Mouse (Mus musculus) neural tube, embryonic 15.5 days (tissue): ENCODE measurements around the gene Pdlim5. TPM values are rescaled to one million over a fixed set of nuclear protein-coding genes. Genes with fewer than 3 reads are reported as not detected.

ENCODE experiments used
- ATAC-seq: fragments of 200-750 bp; cut with Nextera tagmentation; 2 replicates; pipeline ENCODE4 v1.8.0; 2017; ENCODE audit warnings: mild to moderate bottlenecking, moderate TSS enrichment, moderate library complexity; ENCODE audit not compliant: low FRiP score
- H3K27ac ChIP-seq: fragments of 300-500 bp; sonication (generic); replicated peaks from 2 replicates; pipeline ENCODE4 v1.5.1; 2015; ENCODE audit warnings: mild to moderate bottlenecking, inconsistent platforms
- H3K27me3 ChIP-seq: fragments of 300-500 bp; sonication (generic); replicated peaks from 2 replicates; pipeline ENCODE4 v1.6.1; 2015; ENCODE audit warnings: inconsistent platforms
- H3K36me3 ChIP-seq: fragments of 300-500 bp; sonication (generic); 2 replicates; pipeline ENCODE4 v1.6.1; 2015; ENCODE audit warnings: inconsistent platforms
- H3K4me1 ChIP-seq: fragments of 300-500 bp; sonication (generic); 2 replicates; pipeline ENCODE4 v1.6.1; 2015; ENCODE audit warnings: inconsistent platforms
- H3K4me2 ChIP-seq: fragments of 300-500 bp; sonication (generic); 2 replicates; pipeline ENCODE4 v1.6.1; 2015; ENCODE audit warnings: inconsistent platforms, mild to moderate bottlenecking, moderate library complexity
- H3K4me3 ChIP-seq: fragments of 300-500 bp; sonication (generic); replicated peaks from 2 replicates; pipeline ENCODE4 v1.5.1; 2015; ENCODE audit warnings: mild to moderate bottlenecking, inconsistent platforms
- H3K9ac ChIP-seq: fragments of 300-500 bp; sonication (generic); replicated peaks from 2 replicates; pipeline ENCODE4 v1.6.1; 2015; ENCODE audit warnings: mild to moderate bottlenecking, inconsistent platforms
- H3K9me3 ChIP-seq: fragments of 300-500 bp; sonication (generic); replicated peaks from 2 replicates; pipeline ENCODE4 v1.6.1; 2016; ENCODE audit warnings: inconsistent platforms
- WGBS: fragments of 180-500 bp; shearing (Covaris S2); methylation state at CpG from one replicate; pipeline ENCODE4 v1.1.7; 2015; ENCODE audit warnings: mixed read lengths; 5-methylcytosine and 5-hydroxymethylcytosine counted together
- polyA plus RNA-seq: library from polyadenylated mRNA; unstranded; fragments of >200 nt; fragmentation: Nextera tagmentation; extraction: Ambion mirVana; gene quantifications from 2 replicates; pipeline ENCODE4 v1.2.1, GENCODE M21; 2015

Pdlim5 gene
- polyA plus RNA-seq, 1 experiment from 2014 or later, result 17.4 TPM

DNA sequence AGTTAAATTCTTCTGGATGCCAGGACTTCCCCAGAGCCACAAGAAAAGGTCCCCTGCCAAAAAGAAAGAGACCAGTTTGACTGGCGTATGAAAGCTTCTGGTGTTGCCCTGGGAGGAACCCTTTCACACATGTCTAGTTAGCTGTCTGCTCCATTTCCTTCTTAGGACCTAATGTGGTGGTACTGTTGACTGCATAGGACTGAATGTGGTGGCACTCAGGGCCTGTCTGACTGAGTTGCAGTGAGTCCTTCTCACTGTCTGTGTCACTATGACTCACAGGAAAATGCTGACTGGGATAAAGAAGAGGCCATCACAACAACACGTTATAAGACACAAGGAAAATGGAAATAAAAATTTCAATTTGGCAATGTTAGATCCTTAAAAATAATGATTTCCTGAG, 146.0 kb downstream of the Pdlim5 start:
- Histone ChIP-seq H3K4me2 (no peak overlapping the region), H3K4me1 (0 out of 2 replicates have a peak, but pooled peaks cover 2% of the 10 kb centered on the region), H3K4me3 (no peak overlapping the region), H3K27me3 (no peaks in the 10 kb centered on the region), H3K36me3 (no peaks in the 10 kb centered on the region), H3K27ac (no peak overlapping the region), H3K9ac (no peak overlapping the region), H3K9me3 (no peaks in the 10 kb centered on the region)
- WGBS, result 87% methylated on average over 2 of the region's 2 CpGs
- ATAC-seq, result no peak

- Histone ChIP-seq H3K9me3 (no peaks in the 10 kb centered on the region), H3K36me3 (no peaks in the 10 kb centered on the region), H3K4me2 (no peak overlapping the region), H3K27ac (no peak overlapping the region), H3K4me1 (no peaks in the 10 kb centered on the region), H3K27me3 (no peaks in the 10 kb centered on the region), H3K9ac (no peak overlapping the region), H3K4me3 (no peak overlapping the region)
- no peak for ATAC-seq
- 87% methylated on average over 5 of the region's 5 CpGs for WGBS
Measured at GRCm38 (mm10) chr3:142243263-142243662, 152.2 kb downstream of the Pdlim5 start.

GRCm38 (mm10) chr3:142239298-142239697, 156.2 kb downstream of the Pdlim5 start:
- Histone ChIP-seq H3K9me3 (no peaks in the 10 kb centered on the region), H3K4me2 (no peak overlapping the region), H3K4me3 (no peak overlapping the region), H3K4me1 (no peaks in the 10 kb centered on the region), H3K27ac (no peak overlapping the region), H3K27me3 (no peaks in the 10 kb centered on the region), H3K9ac (no peak overlapping the region), H3K36me3 (no peaks in the 10 kb centered on the region)
- 90% methylated on average over 2 of the region's 2 CpGs for WGBS
- ATAC-seq, result no peak

DNA sequence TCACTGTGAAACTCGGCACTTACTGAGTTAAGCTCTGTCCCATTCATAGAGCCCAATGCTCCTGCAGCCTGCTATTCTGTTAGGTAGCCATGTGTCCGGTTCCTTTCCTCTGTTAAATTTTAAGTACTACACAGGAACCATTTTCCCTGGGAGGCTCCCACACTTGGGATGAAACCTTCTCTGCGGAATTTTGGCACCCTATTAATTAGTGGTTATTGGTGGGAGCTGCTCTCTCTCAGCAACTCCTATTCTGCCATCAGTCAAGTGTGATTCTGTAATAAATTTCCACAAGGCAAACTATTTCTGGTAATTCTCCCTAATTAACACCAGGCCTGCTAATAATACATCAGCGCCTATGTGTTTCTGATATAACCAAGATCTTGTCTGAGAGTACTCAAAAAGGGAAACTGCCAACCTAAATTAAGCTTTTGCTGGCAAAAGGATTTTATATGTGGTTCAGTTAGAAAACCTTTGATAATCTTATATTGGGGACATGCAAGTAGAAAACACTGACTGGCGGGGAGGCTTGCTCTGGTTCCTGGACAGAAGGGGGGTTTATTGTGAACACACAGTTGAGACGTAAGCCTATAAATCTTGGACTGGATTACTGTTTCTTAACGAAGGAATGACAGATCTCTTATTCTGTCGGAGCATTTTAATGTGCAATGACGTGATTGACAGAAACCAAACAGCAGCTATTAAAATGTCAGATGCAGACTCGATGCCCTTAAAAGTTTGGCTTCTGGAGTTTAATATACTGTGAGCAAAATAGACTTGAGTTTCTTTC, 157.0 kb downstream of the Pdlim5 start:
- Histone ChIP-seq H3K9ac (no peak overlapping the region), H3K27ac (no peak overlapping the region), H3K36me3 (no peaks in the 10 kb centered on the region), H3K27me3 (no peaks in the 10 kb centered on the region), H3K4me1 (no peaks in the 10 kb centered on the region), H3K9me3 (no peaks in the 10 kb centered on the region), H3K4me2 (no peak overlapping the region), H3K4me3 (no peak overlapping the region)
- no peak for ATAC-seq
- WGBS, result 71% methylated on average over 10 of the region's 10 CpGs

- ATAC-seq, result no peak
- H3K27ac ChIP-seq, result no peak overlapping the region
- H3K4me1 ChIP-seq, result no peaks in the 10 kb centered on the region
- WGBS, result 65% methylated on average over 5 of the region's 5 CpGs
- no peak overlapping the region for H3K4me3 ChIP-seq
- no peak overlapping the region for H3K9ac ChIP-seq
- no peaks in the 10 kb centered on the region for H3K27me3 ChIP-seq
- H3K4me2 ChIP-seq, result no peak overlapping the region
- no peaks in the 10 kb centered on the region for H3K36me3 ChIP-seq
- H3K9me3 ChIP-seq, result no peaks in the 10 kb centered on the region
Measured at GRCm38 (mm10) chr3:142237621-142238020, 157.9 kb downstream of the Pdlim5 start.

- Histone ChIP-seq H3K36me3 (no peaks in the 10 kb centered on the region), H3K9me3 (no peaks in the 10 kb centered on the region), H3K4me1 (no peaks in the 10 kb centered on the region), H3K9ac (no peak overlapping the region), H3K4me3 (no peak overlapping the region), H3K4me2 (no peak overlapping the region), H3K27ac (no peak overlapping the region), H3K27me3 (no peaks in the 10 kb centered on the region)
- WGBS, result 80% methylated on average over 16 of the region's 16 CpGs
- no peak for ATAC-seq
Measured at GRCm38 (mm10) chr3:142233606-142234465, 161.7 kb downstream of the Pdlim5 start.

DNA sequence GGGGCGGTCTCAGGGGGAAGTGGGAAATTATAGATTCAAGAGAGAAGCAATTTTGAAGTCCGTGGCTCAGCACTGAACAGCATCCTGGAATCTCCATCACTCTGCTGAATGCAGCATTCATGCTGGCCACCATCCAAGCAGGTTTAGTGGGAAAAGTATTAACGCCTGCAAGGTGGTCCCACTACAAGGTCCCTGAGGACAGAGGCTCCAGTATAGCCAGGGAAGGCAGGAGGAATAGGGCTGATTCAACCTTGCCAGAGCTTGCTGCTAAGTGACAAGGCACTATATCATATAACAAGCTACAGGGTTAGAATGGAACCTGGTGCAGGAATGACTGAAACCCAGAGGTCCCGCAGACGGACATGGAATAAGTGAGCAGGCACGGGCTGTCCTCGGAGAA, 166.8 kb downstream of the Pdlim5 start:
- Histone ChIP-seq H3K9me3 (no peaks in the 10 kb centered on the region), H3K4me1 (no peaks in the 10 kb centered on the region), H3K27me3 (no peaks in the 10 kb centered on the region), H3K9ac (no peak overlapping the region), H3K4me3 (no peak overlapping the region), H3K27ac (no peak overlapping the region), H3K36me3 (no peaks in the 10 kb centered on the region), H3K4me2 (no peak overlapping the region)
- ATAC-seq, result no peak
- 83% methylated on average over 7 of the region's 7 CpGs for WGBS

DNA sequence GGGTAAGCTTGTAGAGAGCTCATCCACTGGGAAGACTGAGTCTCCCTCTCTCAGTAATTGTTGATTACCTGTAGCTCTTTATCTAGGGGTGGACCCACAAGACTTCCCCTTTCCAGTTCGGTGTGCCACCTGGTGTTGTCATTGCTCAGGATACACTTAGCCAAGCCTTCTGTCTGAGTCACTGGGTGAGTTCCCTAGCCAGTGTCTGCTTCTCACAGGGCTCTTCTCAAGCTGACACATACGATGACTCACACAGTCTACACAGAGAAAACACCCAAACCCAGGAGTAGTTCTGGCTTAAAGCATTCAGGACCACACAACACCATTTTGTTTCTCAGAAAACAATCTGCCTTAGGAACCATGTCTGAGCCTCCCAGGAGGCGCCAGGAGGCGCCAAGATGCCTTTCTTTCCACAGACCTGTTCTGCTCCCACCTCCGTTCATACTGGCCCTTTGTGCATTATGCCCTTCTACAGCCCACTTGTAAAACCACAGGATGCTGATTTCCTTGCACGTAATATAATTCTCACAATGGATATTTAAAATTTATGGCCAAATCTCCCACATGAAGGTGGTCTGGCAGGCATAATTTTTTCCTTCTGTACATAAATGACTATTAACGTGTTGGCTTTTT, 172.9 kb downstream of the Pdlim5 start:
- Histone ChIP-seq H3K4me1 (no peaks in the 10 kb centered on the region), H3K27me3 (no peaks in the 10 kb centered on the region), H3K4me2 (no peak overlapping the region), H3K4me3 (no peak overlapping the region), H3K9ac (no peak overlapping the region), H3K9me3 (no peaks in the 10 kb centered on the region), H3K36me3 (no peaks in the 10 kb centered on the region), H3K27ac (no peak overlapping the region)
- 79% methylated on average over 7 of the region's 7 CpGs for WGBS
- ATAC-seq, result no peak

DNA sequence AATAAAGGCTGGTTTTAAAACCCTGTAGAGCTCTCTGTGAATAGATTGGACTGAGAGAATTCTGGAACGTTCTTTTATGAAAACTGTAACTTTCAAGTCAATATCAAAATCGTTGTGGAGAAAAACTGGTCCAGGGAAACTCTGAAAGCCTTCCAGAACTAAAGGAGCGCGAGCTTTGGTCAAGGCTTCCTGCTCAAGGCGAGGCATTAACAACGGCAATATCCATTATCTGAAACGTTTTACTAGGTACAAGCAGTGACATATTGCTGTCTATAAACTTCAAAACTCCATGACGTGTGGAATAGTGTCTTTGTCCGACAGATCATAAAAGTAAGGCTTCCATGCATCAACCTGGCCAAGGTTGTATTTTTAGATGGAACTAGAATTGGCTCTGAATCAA, 175.6 kb downstream of the Pdlim5 start:
- no peaks in the 10 kb centered on the region for H3K4me1 ChIP-seq
- H3K27me3 ChIP-seq, result no peaks in the 10 kb centered on the region
- ATAC-seq, result no peak
- H3K36me3 ChIP-seq, result no peaks in the 10 kb centered on the region
- H3K4me3 ChIP-seq, result no peak overlapping the region
- H3K9me3 ChIP-seq, result no peaks in the 10 kb centered on the region
- no peak overlapping the region for H3K9ac ChIP-seq
- H3K27ac ChIP-seq, result no peak overlapping the region
- no peak overlapping the region for H3K4me2 ChIP-seq
- 73% methylated on average over 9 of the region's 9 CpGs for WGBS

DNA sequence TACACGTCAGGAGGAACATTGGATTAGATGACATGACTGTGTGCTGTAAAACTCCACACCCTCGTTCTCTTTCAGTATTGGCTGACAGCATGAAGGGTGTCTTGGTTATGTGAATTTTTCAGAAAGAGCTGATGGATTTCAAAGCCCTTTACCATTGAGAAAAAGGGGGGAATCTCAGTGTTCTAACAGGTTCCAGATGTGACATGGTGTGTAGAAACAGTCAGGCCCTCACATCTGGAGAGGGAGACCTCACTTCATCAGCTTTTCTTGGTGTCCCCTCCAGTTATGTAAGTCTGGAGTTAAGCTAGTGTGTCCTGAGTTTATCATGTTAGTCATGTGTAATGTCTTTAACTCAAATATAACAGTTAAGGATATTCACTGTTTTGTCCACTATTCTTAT, 182.7 kb downstream of the Pdlim5 start:
- no peak for ATAC-seq
- H3K9ac ChIP-seq, result no peak overlapping the region
- no peaks in the 10 kb centered on the region for H3K27me3 ChIP-seq
- H3K36me3 ChIP-seq, result no peaks in the 10 kb centered on the region
- no peaks in the 10 kb centered on the region for H3K9me3 ChIP-seq
- H3K4me3 ChIP-seq, result no peak overlapping the region
- WGBS, result 79% methylated on average over 2 of the region's 2 CpGs
- H3K4me1 ChIP-seq, result no peaks in the 10 kb centered on the region
- H3K27ac ChIP-seq, result no peak overlapping the region
- H3K4me2 ChIP-seq, result no peak overlapping the region

DNA sequence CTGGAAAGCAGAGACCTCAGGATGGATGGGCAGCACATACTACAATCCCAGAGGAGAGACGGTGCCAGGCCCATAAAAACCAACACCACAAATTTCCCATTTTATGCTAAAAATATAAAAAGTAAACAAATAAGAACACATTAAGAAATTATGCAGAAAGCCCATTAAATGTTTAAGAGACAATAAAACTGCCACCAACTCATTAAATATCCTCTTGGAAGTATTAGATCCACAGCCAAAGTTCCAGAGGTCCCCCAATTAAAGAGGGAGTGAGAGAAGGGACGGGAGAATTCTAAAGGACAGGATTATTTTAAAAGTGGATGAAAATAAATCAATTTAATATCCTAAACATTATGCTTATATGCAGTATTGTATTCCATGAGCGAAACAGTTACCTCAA, 183.3 kb downstream of the Pdlim5 start:
- H3K9ac ChIP-seq, result no peak overlapping the region
- H3K36me3 ChIP-seq, result no peaks in the 10 kb centered on the region
- no peaks in the 10 kb centered on the region for H3K27me3 ChIP-seq
- WGBS, result 77% methylated on average over 3 of the region's 3 CpGs
- no peaks in the 10 kb centered on the region for H3K4me1 ChIP-seq
- no peak overlapping the region for H3K4me2 ChIP-seq
- ATAC-seq, result no peak
- no peak overlapping the region for H3K27ac ChIP-seq
- no peak overlapping the region for H3K4me3 ChIP-seq
- no peaks in the 10 kb centered on the region for H3K9me3 ChIP-seq

- no peaks in the 10 kb centered on the region for H3K27me3 ChIP-seq
- WGBS, result 82% methylated on average over 6 of the region's 6 CpGs
- ATAC-seq, result no peak
Measured at GRCm38 (mm10) chr3:142209981-142210380, 185.5 kb downstream of the Pdlim5 start.

More at GRCm38 (mm10) chr3:142209981-142210380, 185.5 kb downstream of the Pdlim5 start:
- Histone ChIP-seq H3K9ac (no peak overlapping the region), H3K27ac (no peak overlapping the region), H3K4me2 (no peak overlapping the region), H3K4me1 (no peaks in the 10 kb centered on the region), H3K4me3 (no peak overlapping the region), H3K9me3 (no peaks in the 10 kb centered on the region), H3K36me3 (no peaks in the 10 kb centered on the region)
